Mouse (Mus musculus) midbrain, postnatal 0 days (tissue): ENCODE measurements at regions not wholly inside any gene's neighbourhood (a gene's known extent, or its start where the extent isn't known, plus 50 kb on each side); places are given as distances from the start of the nearest gene placed in this dataset.
A peak's percentile ranks its signal among the peaks of the same experiment; 100 is the strongest.

Experiments used
- ATAC-seq: fragments of 200-750 bp; cut with Nextera tagmentation; 2 replicates; pipeline ENCODE4 v1.8.0; 2017; ENCODE audit warnings: moderate number of reproducible peaks, mild to moderate bottlenecking, moderate TSS enrichment, moderate library complexity; ENCODE audit not compliant: low FRiP score
- DNase-seq: peaks from one replicate; pipeline ENCODE4 v3.0.0-alpha.2; 2015; ENCODE audit warnings: low spot score
- H3K27ac ChIP-seq: fragments of 300-500 bp; sonication (generic); 2 replicates; pipeline ENCODE4 v1.5.1; 2014; ENCODE audit warnings: low read depth, mild to moderate bottlenecking, low read length, mixed read lengths
- H3K27me3 ChIP-seq: fragments of 300-500 bp; sonication (generic); 2 replicates; pipeline ENCODE4 v1.6.1; 2014; ENCODE audit warnings: low read length, control low read depth, mixed read lengths; ENCODE audit not compliant: insufficient read depth
- H3K36me3 ChIP-seq: fragments of 300-500 bp; sonication (generic); 2 replicates; pipeline ENCODE4 v1.6.1; 2014; ENCODE audit warnings: low read length, control low read depth, mixed read lengths; ENCODE audit not compliant: insufficient read depth
- H3K4me1 ChIP-seq: fragments of 300-500 bp; sonication (generic); 2 replicates; pipeline ENCODE4 v1.6.1; 2014; ENCODE audit warnings: mild to moderate bottlenecking, control low read depth, antibody characterized with exemption, low read length, mixed read lengths; ENCODE audit not compliant: insufficient read depth
- H3K4me2 ChIP-seq: fragments of 300-500 bp; sonication (generic); 2 replicates; pipeline ENCODE4 v1.6.1; 2014; ENCODE audit warnings: low read depth, mild to moderate bottlenecking, low read length, mixed read lengths; ENCODE audit not compliant: poor library complexity, severe bottlenecking
- H3K4me3 ChIP-seq: fragments of 300-500 bp; sonication (generic); 2 replicates; pipeline ENCODE4 v1.5.1; 2014; ENCODE audit warnings: low read depth, mild to moderate bottlenecking, low read length, moderate library complexity
- H3K9ac ChIP-seq: fragments of 300-500 bp; sonication (generic); replicated peaks from 2 replicates; pipeline ENCODE4 v1.6.1; 2014; ENCODE audit warnings: mild to moderate bottlenecking, low read length, moderate library complexity, mixed read lengths; ENCODE audit not compliant: poor library complexity, severe bottlenecking
- H3K9me3 ChIP-seq: fragments of 300-500 bp; sonication (generic); 2 replicates; pipeline ENCODE4 v1.6.1; 2016; ENCODE audit warnings: low read length, control low read depth
- CTCF ChIP-seq: IDR thresholded peaks from 2 replicates; pipeline ENCODE4 v1.5.1; 2016; ENCODE audit warnings: antibody characterized with exemption, mild to moderate bottlenecking
- WGBS: fragments of 180-500 bp; shearing (Covaris S2); extraction: QIAGEN DNeasy Blood & Tissue Kit; methylation state at CpG from one replicate; pipeline ENCODE4 v1.1.7; 2014; 5-methylcytosine and 5-hydroxymethylcytosine counted together

DNA sequence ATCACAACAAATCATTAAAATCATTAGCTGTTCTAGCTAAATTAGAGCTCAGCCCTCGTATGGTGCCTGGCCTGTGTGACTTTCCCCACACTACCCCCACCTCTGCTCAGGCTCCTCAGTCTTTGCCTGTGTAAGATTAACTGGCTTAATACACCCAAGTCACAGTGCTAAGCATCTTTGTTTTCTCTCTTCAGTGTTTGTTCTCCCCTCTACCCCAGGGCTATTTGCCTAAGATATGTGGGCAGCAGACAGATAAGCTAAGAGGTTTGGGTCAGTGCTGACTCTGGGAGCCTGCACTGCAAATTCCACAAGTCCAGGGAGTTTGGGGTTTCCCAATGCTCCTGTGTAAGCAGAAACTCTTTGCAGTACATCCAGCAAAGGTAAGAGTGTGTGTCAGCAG, 564.2 kb upstream of the Camk1g start:
- Histone ChIP-seq H3K27ac (no peak overlapping the region), H3K4me2 (no peak overlapping the region), H3K9ac (no peak overlapping the region), H3K36me3 (no peaks in the 10 kb centered on the region), H3K9me3 (no peaks in the 10 kb centered on the region), H3K4me3 (no peak overlapping the region), H3K4me1 (no peaks in the 10 kb centered on the region), H3K27me3 (no peaks in the 10 kb centered on the region)
- no peak for TF ChIP-seq CTCF
- 45% methylated on average over 1 of the region's 1 CpGs for WGBS
- ATAC-seq = no peak
- DNase-seq = peak; percentile 1

DNA sequence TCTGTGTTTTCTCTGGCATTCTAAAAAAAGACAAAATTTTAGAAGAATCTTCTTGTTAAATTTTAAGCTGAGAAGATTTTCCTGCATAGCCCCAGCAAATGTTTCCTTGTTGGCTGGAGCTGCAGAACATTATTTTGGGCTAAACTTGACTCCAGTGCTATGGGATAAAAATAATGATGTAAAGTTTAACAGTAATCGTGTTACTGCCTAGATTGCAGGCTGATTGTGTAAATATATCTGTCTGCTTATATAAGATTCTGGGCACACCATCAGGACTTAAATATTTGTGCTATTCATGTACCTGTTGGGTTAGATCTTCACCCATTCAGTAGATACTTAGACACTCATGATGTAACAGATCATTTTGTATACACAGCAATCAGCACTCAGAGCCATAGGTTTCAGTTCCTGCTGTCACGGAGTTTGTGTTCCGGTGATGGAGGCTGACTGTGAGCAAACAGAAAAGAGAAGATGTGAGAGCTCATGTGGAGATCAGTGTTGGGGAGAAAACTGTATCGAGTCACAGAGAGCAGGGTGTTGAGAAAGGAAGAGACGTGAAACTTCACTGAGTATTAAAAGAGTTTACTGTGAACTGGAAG, 561.1 kb upstream of the Camk1g start:
- no peaks in the 10 kb centered on the region for H3K4me1 ChIP-seq
- WGBS = 84% methylated on average over 5 of the region's 5 CpGs
- no peaks in the 10 kb centered on the region for H3K36me3 ChIP-seq
- no peaks in the 10 kb centered on the region for H3K27me3 ChIP-seq
- DNase-seq (no peak), ATAC-seq (no peak)
- H3K9ac ChIP-seq = no peak overlapping the region
- no peak for TF ChIP-seq CTCF
- no peak overlapping the region for H3K27ac ChIP-seq
- no peak overlapping the region for H3K4me2 ChIP-seq
- no peaks in the 10 kb centered on the region for H3K9me3 ChIP-seq
- H3K4me3 ChIP-seq = no peak overlapping the region

DNA sequence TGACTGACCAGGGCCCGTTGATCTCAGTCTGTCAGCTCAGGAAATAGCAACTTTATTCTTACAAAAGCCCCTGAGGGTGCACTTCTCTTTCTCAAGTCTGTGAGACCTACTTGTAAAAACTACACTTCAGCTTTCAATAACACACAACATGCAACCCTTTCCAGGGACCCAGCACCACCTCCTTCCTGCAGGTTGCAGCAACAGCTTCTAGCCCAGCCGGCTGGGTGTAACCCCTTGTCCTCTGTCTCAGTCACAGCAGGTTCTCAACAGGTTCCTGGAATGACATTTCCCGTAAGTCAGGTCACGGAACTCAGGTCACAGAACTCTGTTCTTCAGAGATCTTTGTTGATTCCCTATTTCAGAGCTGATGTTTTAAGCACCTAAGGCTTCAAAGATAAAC, 558.5 kb upstream of the Camk1g start:
- no peak for ATAC-seq
- WGBS = 76% methylated on average over 4 of the region's 4 CpGs
- H3K4me2 ChIP-seq = no peak overlapping the region

DNA sequence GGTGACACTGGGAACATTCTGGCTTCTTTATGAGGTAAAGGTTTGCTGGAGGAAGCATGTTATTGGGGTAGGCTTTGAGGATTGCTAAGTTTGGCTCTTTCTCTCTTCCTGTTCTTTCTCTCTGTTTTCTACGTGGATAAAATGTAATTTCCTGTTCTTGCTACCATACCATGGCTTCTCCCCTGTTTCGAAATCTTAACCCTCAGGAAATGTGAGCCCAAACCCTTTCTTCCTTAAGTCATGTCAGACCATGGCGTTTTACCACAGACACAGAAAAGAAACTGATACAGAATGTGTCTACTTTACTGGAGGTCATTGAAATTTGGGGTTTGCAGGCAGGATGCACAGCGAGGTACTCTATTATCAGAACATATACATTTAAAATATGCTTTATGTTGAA, 552.7 kb upstream of the Camk1g start:
- no peaks in the 10 kb centered on the region for H3K4me1 ChIP-seq
- ATAC-seq = no peak
- TF ChIP-seq CTCF = no peak

More for the DNA sequence above, 558.5 kb upstream of the Camk1g start:
- Histone ChIP-seq H3K4me1 (no peaks in the 10 kb centered on the region), H3K4me3 (no peak overlapping the region), H3K27me3 (no peaks in the 10 kb centered on the region), H3K9ac (no peak overlapping the region), H3K27ac (no peak overlapping the region), H3K36me3 (no peaks in the 10 kb centered on the region), H3K9me3 (no peaks in the 10 kb centered on the region)
- no peak for DNase-seq
- no peak for TF ChIP-seq CTCF

DNA sequence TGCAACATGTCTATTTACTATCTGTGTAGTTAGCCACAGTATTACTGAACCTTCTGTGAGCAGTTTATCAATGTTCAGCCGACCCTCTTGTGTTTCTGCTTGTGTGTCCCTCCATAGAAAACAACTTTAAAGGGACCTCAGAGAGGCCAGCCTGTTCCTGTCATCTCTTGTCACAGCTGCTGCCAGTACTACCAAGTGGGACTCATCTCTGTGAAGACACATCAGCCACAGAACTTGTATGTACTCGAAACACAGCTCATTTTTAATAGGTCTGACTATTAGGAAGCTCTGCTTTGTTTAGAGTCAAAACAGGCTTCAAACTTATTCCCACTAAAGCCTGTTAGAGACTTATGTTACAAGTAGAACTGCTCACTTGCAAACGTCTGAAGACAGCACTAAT, 549.1 kb upstream of the Camk1g start:
- WGBS = 66% methylated on average over 3 of the region's 3 CpGs
- Histone ChIP-seq H3K4me1 (no peaks in the 10 kb centered on the region), H3K9me3 (no peaks in the 10 kb centered on the region), H3K27ac (no peak overlapping the region), H3K4me3 (no peak overlapping the region), H3K27me3 (no peaks in the 10 kb centered on the region), H3K4me2 (no peak overlapping the region), H3K9ac (no peak overlapping the region), H3K36me3 (no peaks in the 10 kb centered on the region)
- TF ChIP-seq CTCF = no peak
- ATAC-seq (no peak), DNase-seq (no peak)

More for the DNA sequence above, 552.7 kb upstream of the Camk1g start:
- H3K27ac ChIP-seq = no peak overlapping the region
- no peak overlapping the region for H3K4me2 ChIP-seq
- 80% methylated on average over 4 of the region's 4 CpGs for WGBS
- no peak for DNase-seq
- no peak overlapping the region for H3K4me3 ChIP-seq
- no peaks in the 10 kb centered on the region for H3K9me3 ChIP-seq
- H3K9ac ChIP-seq = no peak overlapping the region
- H3K36me3 ChIP-seq = no peaks in the 10 kb centered on the region
- H3K27me3 ChIP-seq = no peaks in the 10 kb centered on the region

DNA sequence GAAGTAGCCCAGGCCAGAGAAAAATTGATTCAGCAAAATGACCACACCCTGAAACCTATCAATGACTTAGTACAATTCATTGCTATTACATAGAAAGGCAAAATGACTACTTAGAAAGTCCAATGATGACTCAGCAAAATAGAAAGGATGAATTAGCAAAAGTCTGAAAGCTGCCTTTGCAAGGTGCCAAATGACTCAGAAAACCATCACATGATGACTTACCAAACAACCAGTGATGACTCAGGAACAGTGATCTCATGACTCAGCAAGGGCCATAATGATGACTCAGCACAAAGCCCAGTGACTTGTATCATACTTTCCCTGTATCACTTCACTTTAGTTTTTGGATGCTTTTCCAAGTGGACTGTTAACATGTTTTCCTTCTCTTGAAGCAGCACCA, 535.6 kb upstream of the Camk1g start:
- Histone ChIP-seq H3K9me3 (no peaks in the 10 kb centered on the region), H3K4me3 (no peak overlapping the region), H3K27ac (no peak overlapping the region), H3K9ac (no peak overlapping the region), H3K27me3 (no peaks in the 10 kb centered on the region), H3K4me2 (no peak overlapping the region), H3K36me3 (no peaks in the 10 kb centered on the region), H3K4me1 (no peaks in the 10 kb centered on the region)
- no peak for ATAC-seq
- no peak for TF ChIP-seq CTCF
- DNase-seq = no peak
